25 mouse cellular contexts compared by ENCODE assay signal in genomic region chr11:53182177-53182852, GRCm38 (mm10).
A peak's percentile ranks its signal among the peaks of the same experiment; 100 is the strongest.
DNase-seq lines count a peak whose midpoint lies in the region; ATAC-seq and TF ChIP-seq lines count a peak whose summit lies in the region.
"Had no signal": no experiment of that assay in that cellular context is flagged by ENCODE, and none has a peak within 500 bp of the region (broad histone marks: within the 10 kb centered on the region; RNA-seq: fewer than 3 reads in every experiment).

No protein-coding gene starts in this region.

- H3K9me3 ChIP-seq in intestine, embryonic 14.5 days (ENCODE audit: control insufficient read depth, low read length): no peaks in the 10 kb centered on the region
- no peaks in the 10 kb centered on the region for H3K9me3 ChIP-seq in intestine, embryonic 15.5 days
- H3K9me3 ChIP-seq in lung, embryonic 14.5 days (ENCODE audit: low read depth, low read length): no peaks in the 10 kb centered on the region
- H3K9me3 ChIP-seq in forebrain, postnatal 0 days (ENCODE audit: low read length): no peaks in the 10 kb centered on the region
- H3K9me3 ChIP-seq: G1E; hindbrain, embryonic 13.5 days; kidney, embryonic 15.5 days; limb, embryonic 10.5 days; limb, embryonic 15.5 days; midbrain, embryonic 13.5 days; neural tube, embryonic 15.5 days had no signal

- peaks cover 5% of the 10 kb centered on the region; the same call in 1 of the 2 replicates for H3K4me1 ChIP-seq in intestine, embryonic 14.5 days (replicated peaks; ENCODE audit: control insufficient read depth, insufficient read depth, low read length)
- H3K4me1 ChIP-seq in intestine, embryonic 15.5 days (replicated peaks): no peaks in the 10 kb centered on the region
- H3K4me1 ChIP-seq in lung, embryonic 14.5 days (ENCODE audit: insufficient read depth): no peaks in the 10 kb centered on the region
- H3K4me1 ChIP-seq in lung, adult 2 months (ENCODE audit: control insufficient read depth, insufficient read depth, low read length): peaks cover 3% of the 10 kb centered on the region
- no peaks in the 10 kb centered on the region for H3K4me1 ChIP-seq in forebrain, postnatal 0 days (ENCODE audit: insufficient read depth)
- H3K4me1 ChIP-seq: limb, embryonic 15.5 days; neural tube, embryonic 15.5 days had no signal

- H3K4me3 ChIP-seq in intestine, embryonic 14.5 days (ENCODE audit: low read depth, low read length): no peak overlapping the region
- no peak overlapping the region for H3K4me3 ChIP-seq in intestine, embryonic 15.5 days (replicated peaks)
- H3K4me3 ChIP-seq in lung, embryonic 14.5 days (ENCODE audit: low read depth, low read length): no peak overlapping the region
- H3K4me3 ChIP-seq in lung, adult 2 months (replicated peaks; ENCODE audit: extremely low read depth, low read depth, low read length): no peak overlapping the region
- H3K4me3 ChIP-seq in forebrain, postnatal 0 days (ENCODE audit: low read depth, low read length): no peak overlapping the region
- H3K4me3 ChIP-seq: hindbrain, embryonic 13.5 days; kidney, embryonic 15.5 days; limb, embryonic 10.5 days; limb, embryonic 15.5 days; midbrain, embryonic 13.5 days; neural tube, embryonic 15.5 days had no signal

- TF ChIP-seq CTCF in lung, embryonic 14.5 days (IDR thresholded peaks at IDR 0.05; ENCODE audit: low read depth): no peak
- no peak for TF ChIP-seq CTCF in lung, adult 2 months (IDR thresholded peaks at IDR 0.05; ENCODE audit: insufficient read depth, low read length)
- TF ChIP-seq CTCF in forebrain, postnatal 0 days (IDR thresholded peaks at IDR 0.05; ENCODE audit: low read depth): no peak

- peak; percentile 15 to 22 for DNase-seq in cerebellum, postnatal 14 days
- no peak for DNase-seq in cerebellum, postnatal 36 days
- DNase-seq in intestine, embryonic 14.5 days (ENCODE audit: low spot score): no peak
- peak; percentile 17 for DNase-seq in lung, embryonic 14.5 days
- DNase-seq in lung, adult 2 months: no peak
- DNase-seq in lung, postnatal 10 days: peak; percentile 35
- DNase-seq in forebrain, postnatal 0 days: no peak
- DNase-seq: adrenal gland, postnatal 10 days; cerebellum, adult 11 months; cerebellum, adult 9-10 months; kidney, adult 18-20 months; kidney, postnatal 25 days; right cerebral cortex, postnatal 25 days; thymus, adult 2 months; thymus, postnatal 36 days had no signal

- 69% methylated on average over 13 of the region's 13 CpGs for WGBS in intestine, embryonic 14.5 days
- 69% methylated on average over 13 of the region's 13 CpGs for WGBS in intestine, embryonic 15.5 days
- 53% methylated on average over 13 of the region's 13 CpGs for WGBS in lung, embryonic 14.5 days
- 63% methylated on average over 13 of the region's 13 CpGs for WGBS in lung, adult 2 months
- 72% methylated on average over 13 of the region's 13 CpGs for WGBS in forebrain, postnatal 0 days

- no peaks in the 10 kb centered on the region for H3K27me3 ChIP-seq in intestine, embryonic 14.5 days (replicated peaks; ENCODE audit: control insufficient read depth, insufficient read depth, low read length)
- no peaks in the 10 kb centered on the region for H3K27me3 ChIP-seq in intestine, embryonic 15.5 days (replicated peaks)
- no peaks in the 10 kb centered on the region for H3K27me3 ChIP-seq in lung, embryonic 14.5 days (ENCODE audit: insufficient read depth, low read length)
- no peaks in the 10 kb centered on the region for H3K27me3 ChIP-seq in forebrain, postnatal 0 days (ENCODE audit: insufficient read depth, low read length)
- H3K27me3 ChIP-seq: hindbrain, embryonic 13.5 days; kidney, embryonic 15.5 days; limb, embryonic 15.5 days; midbrain, embryonic 13.5 days; neural tube, embryonic 15.5 days had no signal

- no peak overlapping the region for H3K9ac ChIP-seq in intestine, embryonic 14.5 days (ENCODE audit: low read length)
- no peak overlapping the region for H3K9ac ChIP-seq in intestine, embryonic 15.5 days
- H3K9ac ChIP-seq in lung, embryonic 14.5 days: no peak overlapping the region
- no peak overlapping the region for H3K9ac ChIP-seq in forebrain, postnatal 0 days
- H3K9ac ChIP-seq: hindbrain, embryonic 13.5 days; kidney, embryonic 15.5 days; limb, embryonic 15.5 days; midbrain, embryonic 13.5 days; neural tube, embryonic 15.5 days had no signal

- no peak overlapping the region; the same call in 1 of the 2 replicates for H3K4me2 ChIP-seq in intestine, embryonic 14.5 days (ENCODE audit: low read length)
- H3K4me2 ChIP-seq in intestine, embryonic 15.5 days (replicated peaks): no peak overlapping the region
- H3K4me2 ChIP-seq in lung, embryonic 14.5 days: no peak overlapping the region
- no peak overlapping the region for H3K4me2 ChIP-seq in forebrain, postnatal 0 days (ENCODE audit: low read depth)
- H3K4me2 ChIP-seq: hindbrain, embryonic 13.5 days; kidney, embryonic 15.5 days; limb, embryonic 15.5 days; midbrain, embryonic 13.5 days; neural tube, embryonic 15.5 days had no signal

- TF ChIP-seq POLR2A in lung, adult 2 months (IDR thresholded peaks at IDR 0.05; ENCODE audit: borderline replicate concordance, extremely low read depth, low read depth, low read length): no peak

- H3K27ac ChIP-seq in intestine, embryonic 14.5 days (ENCODE audit: low read depth): 0 out of 2 replicates have a peak overlapping the region, but pooled peaks have one; percentile 9
- H3K27ac ChIP-seq in intestine, embryonic 15.5 days: no peak overlapping the region
- no peak overlapping the region for H3K27ac ChIP-seq in lung, embryonic 14.5 days (ENCODE audit: low read depth)
- H3K27ac ChIP-seq in forebrain, postnatal 0 days (ENCODE audit: low read depth, low read length): no peak overlapping the region
- H3K27ac ChIP-seq: kidney, embryonic 15.5 days; limb, embryonic 10.5 days; limb, embryonic 15.5 days; macrophage; neural tube, embryonic 15.5 days had no signal

- ATAC-seq in intestine, embryonic 14.5 days (replicated peaks; ENCODE audit: low FRiP score, low TSS enrichment, low read depth): no peak
- ATAC-seq in intestine, embryonic 15.5 days: no peak
- ATAC-seq in lung, embryonic 14.5 days (ENCODE audit: insufficient read depth): no peak
- ATAC-seq in forebrain, postnatal 0 days: no peak
- ATAC-seq: forebrain, embryonic 14.5 days; midbrain, embryonic 13.5 days had no signal

- no peaks in the 10 kb centered on the region for H3K36me3 ChIP-seq in intestine, embryonic 14.5 days (ENCODE audit: control insufficient read depth, insufficient read depth, low read length)
- no peaks in the 10 kb centered on the region for H3K36me3 ChIP-seq in intestine, embryonic 15.5 days
- H3K36me3 ChIP-seq in lung, embryonic 14.5 days (ENCODE audit: insufficient read depth): no peaks in the 10 kb centered on the region
- H3K36me3 ChIP-seq in forebrain, postnatal 0 days (ENCODE audit: insufficient read depth): no peaks in the 10 kb centered on the region
- H3K36me3 ChIP-seq: G1E; hindbrain, embryonic 13.5 days; kidney, embryonic 15.5 days; limb, embryonic 10.5 days; limb, embryonic 15.5 days; midbrain, embryonic 13.5 days had no signal

Comparison
In these comparisons a context has a peak if more than half of its experiments do, and no peak if none do; other contexts are left out.
1. DNase-seq: peak in cerebellum, postnatal 14 days (2 of 2), lung, embryonic 14.5 days (single experiment) and lung, postnatal 10 days (single experiment); none in cerebellum, postnatal 36 days (0 of 2), intestine, embryonic 14.5 days (single experiment), lung, adult 2 months (single experiment) and forebrain, postnatal 0 days (single experiment).